Mouse (Mus musculus): ENCODE results near the gene Lyrm7. TPM values are rescaled to one million over a fixed set of nuclear protein-coding genes. Genes with fewer than 3 reads are reported as not detected.

Gene Lyrm7
- total and polyA plus RNA-seq, 3 experiments = 18.2 to 64.4 (median 18.6) TPM

- TF ChIP-seq TCF12 (IDR thresholded peaks at IDR 0.05; ENCODE audit: low read depth, low read length) (peak; percentile 92), ELF1 (IDR thresholded peaks at IDR 0.05; ENCODE audit: low read depth, low read length) (peak; percentile 64), PAX5 (IDR thresholded peaks at IDR 0.05; ENCODE audit: low read length) (no peak), USF1 (IDR thresholded peaks at IDR 0.05; ENCODE audit: low read depth, low read length) (no peak), POLR2AphosphoS2 (IDR thresholded peaks at IDR 0.05; ENCODE audit: low read depth, low read length) (peak; percentile 96), EP300 (IDR thresholded peaks at IDR 0.05; ENCODE audit: low read length) (no peak), MAX (IDR thresholded peaks at IDR 0.05; ENCODE audit: low read length) (peak; percentile 71; the same call in 1 of the 2 replicates), JUN (IDR thresholded peaks at IDR 0.05; ENCODE audit: insufficient read depth, low read depth, low read length) (no peak), E2F4 (IDR thresholded peaks at IDR 0.05; ENCODE audit: insufficient replicate concordance, low read depth, low read length) (peak; percentile 83; the same call in 1 of the 2 replicates), CHD1 (IDR thresholded peaks at IDR 0.05; ENCODE audit: low read depth, low read length) (no peak), SMC3 (IDR thresholded peaks at IDR 0.05; ENCODE audit: low read depth, low read length) (no peak)
These were observed 5.7 kb upstream of the Lyrm7 start, which contains the start of gene Hint1 (continued) for GRCm38 (mm10) chr11:54866119-54867048.

DNA sequence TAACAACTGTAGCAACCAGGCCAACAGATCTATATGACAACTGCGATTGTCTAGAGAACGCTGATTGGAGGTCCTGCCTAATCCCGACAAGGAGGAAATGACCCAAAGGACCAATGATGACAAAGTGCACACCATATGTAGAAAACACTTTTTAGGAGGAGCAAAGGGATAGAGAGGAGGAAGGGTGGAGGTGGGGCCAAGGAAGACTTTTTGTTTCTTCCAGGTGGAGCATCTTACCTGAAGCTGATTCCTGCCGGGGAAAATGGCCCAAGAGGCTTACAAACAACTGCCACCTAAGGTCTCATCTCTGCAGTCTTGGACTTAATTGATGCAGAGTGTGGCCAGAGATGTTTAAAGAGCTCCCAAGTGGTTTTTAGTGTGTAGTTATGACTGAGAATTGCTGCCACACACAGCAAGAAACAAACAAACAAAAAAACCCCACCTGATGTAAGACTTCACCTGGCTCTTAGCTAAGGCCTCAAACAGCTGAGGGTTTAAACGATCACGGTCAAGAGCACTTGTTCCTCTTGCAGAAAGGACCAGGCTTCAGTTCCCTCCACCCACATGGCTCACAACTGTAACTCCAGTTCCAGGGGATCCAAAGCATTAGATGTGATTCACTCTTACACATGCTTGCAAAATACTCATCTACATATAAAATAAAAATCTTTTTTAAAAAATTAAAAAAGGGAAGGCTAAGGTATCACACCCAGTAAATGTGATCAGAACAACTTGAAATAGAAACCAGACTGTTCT, 4.8 kb upstream of the Lyrm7 start:
- Histone ChIP-seq H3K9me3 (replicated peaks; ENCODE audit: low read length) (no peaks in the 10 kb centered on the region), H3K4me1 (ENCODE audit: control insufficient read depth in 1 of 2, insufficient read depth in 2 of 2) (peaks cover 7 to 51% of the 10 kb centered on the region in 2 experiments), H3K27me3 (replicated peaks) (no peaks in the 10 kb centered on the region), H3K79me2 (replicated peaks; ENCODE audit: control insufficient read depth, extremely low read depth, insufficient read depth, poor library complexity, severe bottlenecking) (peaks cover 33% of the 10 kb centered on the region), H3K4me2 (ENCODE audit: insufficient read depth, low read depth, poor library complexity, severe bottlenecking) (peak overlapping the region; percentile 76), H3K27ac (ENCODE audit: insufficient read depth, low read depth) (peak overlapping the region; percentile 67), H3K4me3 (replicated peaks in 1 of 3; ENCODE audit: low read depth in 2 of 3, low read length in 2 of 3, poor library complexity in 1 of 3) (peak overlapping the region; percentile 70 to 97 (median 91)), H3K9ac (ENCODE audit: insufficient read depth, low read depth) (peak overlapping the region; percentile 73), H3K36me3 (replicated peaks in 1 of 2; ENCODE audit: control insufficient read depth in 1 of 2, insufficient read depth in 1 of 2, low read length in 1 of 2) (peaks cover 11 to 25% of the 10 kb centered on the region in 2 experiments)
- dilution Hi-C loops (cut with MboI; ENCODE audit: extremely low pct_ligation_motif_present, extremely low pct_unique_long_range_greater_than_20kb, low sequenced_read_pairs) = no loop called here
- in situ Hi-C loops (cut with MboI; ENCODE audit: low pct_ligation_motif_present, low pct_unique_long_range_greater_than_20kb, low sequenced_read_pairs) = loop anchor here (10.0 kb wide), 2 partner anchors 341 to 551 kb away; partner anchors contain the start of gene Rapgef6
- DNase-seq (ENCODE audit: extremely low read depth) = peak; percentile 57
- TF ChIP-seq ZC3H11A (IDR thresholded peaks at IDR 0.05; ENCODE audit: low read depth, low read length) (no peak), USF2 (conservative IDR thresholded peaks at IDR 0.05; ENCODE audit: low read depth, low read length) (0 out of 2 replicates have a peak, but pooled peaks have one; percentile 7), MAFK (IDR thresholded peaks at IDR 0.05; ENCODE audit: insufficient replicate concordance, low read length) (no peak), E2F4 (IDR thresholded peaks at IDR 0.05; ENCODE audit: insufficient replicate concordance, low read depth, low read length) (no peak), CTCF (conservative IDR thresholded peaks at IDR 0.05 in 1 of 2, IDR thresholded peaks at IDR 0.05 in 1 of 2; ENCODE audit: low read depth in 2 of 2, low read length in 2 of 2) (no peak), SMC3 (IDR thresholded peaks at IDR 0.05; ENCODE audit: low read depth, low read length) (no peak), NRF1 (IDR thresholded peaks at IDR 0.05; ENCODE audit: low read depth, low read length) (no peak), USF1 (IDR thresholded peaks at IDR 0.05; ENCODE audit: low read depth, low read length) (no peak), EP300 (IDR thresholded peaks at IDR 0.05; ENCODE audit: low read length) (peak; percentile 31; the same call in 1 of the 2 replicates), MEF2A (IDR thresholded peaks at IDR 0.05; ENCODE audit: borderline replicate concordance, low read depth, low read length) (no peak), MAZ (IDR thresholded peaks at IDR 0.05; ENCODE audit: low read depth, low read length) (no peak), POLR2A (IDR thresholded peaks at IDR 0.05; ENCODE audit: low read depth, low read length) (no peak), ZMIZ1 (IDR thresholded peaks at IDR 0.05; ENCODE audit: low read depth, low read length) (no peak), BHLHE40 (IDR thresholded peaks at IDR 0.05; ENCODE audit: low read depth, low read length) (no peak), JUND (conservative IDR thresholded peaks at IDR 0.05; ENCODE audit: low read depth, low read length) (no peak), TBP (conservative IDR thresholded peaks at IDR 0.05; ENCODE audit: low read depth, low read length) (no peak), MXI1 (IDR thresholded peaks at IDR 0.05; ENCODE audit: low read depth, low read length) (no peak), RAD21 (IDR thresholded peaks at IDR 0.05; ENCODE audit: low read depth, low read length) (no peak), PAX5 (IDR thresholded peaks at IDR 0.05; ENCODE audit: low read length) (no peak), KAT2A (IDR thresholded peaks at IDR 0.05; ENCODE audit: insufficient replicate concordance, low read length) (no peak), RCOR1 (conservative IDR thresholded peaks at IDR 0.05; ENCODE audit: low read depth, low read length) (no peak), ETS1 (conservative IDR thresholded peaks at IDR 0.05; ENCODE audit: low read depth, low read length) (no peak), HCFC1 (IDR thresholded peaks at IDR 0.05; ENCODE audit: low read depth, low read length) (no peak), SIN3A (IDR thresholded peaks at IDR 0.05; ENCODE audit: low read length) (peak; percentile 49), ELF1 (IDR thresholded peaks at IDR 0.05; ENCODE audit: low read depth, low read length) (no peak), MAX (IDR thresholded peaks at IDR 0.05; ENCODE audit: low read length) (peak; percentile 37; the same call in 1 of the 2 replicates), MYC (IDR thresholded peaks at IDR 0.05; ENCODE audit: low read depth, low read length) (peak; percentile 70), JUN (IDR thresholded peaks at IDR 0.05; ENCODE audit: insufficient read depth, low read depth, low read length) (no peak), CHD1 (IDR thresholded peaks at IDR 0.05; ENCODE audit: low read depth, low read length) (0 out of 2 replicates have a peak, but pooled peaks have one; percentile 70)
